Mouse (Mus musculus) limb, embryonic 12.5 days (tissue): ENCODE measurements at regions not wholly inside any gene's neighbourhood (a gene's known extent, or its start where the extent isn't known, plus 50 kb on each side); places are given as distances from the start of the nearest gene placed in this dataset.

Source experiments
- ATAC-seq: fragments of 200-750 bp; cut with Nextera tagmentation; 2 replicates; pipeline ENCODE4 v1.8.0; 2017; ENCODE audit warnings: low read depth, moderate TSS enrichment; ENCODE audit not compliant: insufficient number of reproducible peaks, insufficient read depth, low FRiP score, low TSS enrichment
- H3K27ac ChIP-seq: fragments of 300-500 bp; sonication (generic); 2 replicates; pipeline ENCODE4 v1.5.1; 2016; ENCODE audit warnings: mild to moderate bottlenecking, moderate library complexity
- H3K27me3 ChIP-seq: fragments of 300-500 bp; sonication (generic); 2 replicates; pipeline ENCODE4 v1.6.1; 2016; ENCODE audit warnings: mild to moderate bottlenecking, moderate library complexity
- H3K36me3 ChIP-seq: fragments of 300-500 bp; sonication (generic); 2 replicates; pipeline ENCODE4 v1.6.1; 2016; ENCODE audit warnings: mild to moderate bottlenecking, moderate library complexity
- H3K4me1 ChIP-seq: fragments of 300-500 bp; sonication (generic); replicated peaks from 2 replicates; pipeline ENCODE4 v1.6.1; 2016
- H3K4me2 ChIP-seq: fragments of 300-500 bp; sonication (generic); 2 replicates; pipeline ENCODE4 v1.6.1; 2016; ENCODE audit warnings: mild to moderate bottlenecking, moderate library complexity
- H3K4me3 ChIP-seq: fragments of 300-500 bp; sonication (generic); replicated peaks from 2 replicates; pipeline ENCODE4 v1.5.1; 2016; ENCODE audit warnings: mild to moderate bottlenecking
- H3K9ac ChIP-seq: fragments of 300-500 bp; sonication (generic); replicated peaks from 2 replicates; pipeline ENCODE4 v1.6.1; 2016; ENCODE audit warnings: mild to moderate bottlenecking, moderate library complexity
- H3K9me3 ChIP-seq: fragments of 300-500 bp; sonication (generic); 2 replicates; pipeline ENCODE4 v1.6.1; 2016; ENCODE audit warnings: mild to moderate bottlenecking, moderate library complexity
- WGBS: fragments of 180-500 bp; shearing (Covaris S2); methylation state at CpG from one replicate; pipeline ENCODE4 v1.1.7; 2016; 5-methylcytosine and 5-hydroxymethylcytosine counted together

GRCm38 (mm10) chr5:119214937-119215336 is 455.5 kb upstream of the Tbx3 start:
- Histone ChIP-seq H3K27ac (no peak overlapping the region), H3K4me3 (no peak overlapping the region), H3K9ac (no peak overlapping the region), H3K9me3 (peaks cover 9% of the 10 kb centered on the region), H3K36me3 (no peaks in the 10 kb centered on the region), H3K27me3 (peaks cover 54% of the 10 kb centered on the region), H3K4me1 (peaks cover 9% of the 10 kb centered on the region), H3K4me2 (no peak overlapping the region)
- no peak for ATAC-seq
- whole genome bisulfite sequencing = 94% methylated on average over 9 of the region's 9 CpGs

- Histone ChIP-seq H3K4me1 (peaks cover 9% of the 10 kb centered on the region), H3K27me3 (peaks cover 59% of the 10 kb centered on the region), H3K27ac (no peak overlapping the region)
These were observed 455.1 kb upstream of the Tbx3 start for GRCm38 (mm10) chr5:119215364-119215763.

GRCm38 (mm10) chr5:119216146-119216545 is 454.3 kb upstream of the Tbx3 start:
- Histone ChIP-seq H3K4me3 (no peak overlapping the region), H3K4me2 (no peak overlapping the region), H3K9ac (no peak overlapping the region), H3K9me3 (peaks cover 6% of the 10 kb centered on the region; the same call in 1 of the 2 replicates), H3K4me1 (peaks cover 16% of the 10 kb centered on the region), H3K27me3 (peaks cover 65% of the 10 kb centered on the region), H3K36me3 (no peaks in the 10 kb centered on the region), H3K27ac (no peak overlapping the region)
- WGBS = 71% methylated on average over 3 of the region's 3 CpGs
- ATAC-seq = no peak

More at GRCm38 (mm10) chr5:119215364-119215763, 455.1 kb upstream of the Tbx3 start:
- H3K9ac ChIP-seq = no peak overlapping the region
- no peak overlapping the region for H3K4me3 ChIP-seq
- peaks cover 6% of the 10 kb centered on the region; the same call in 1 of the 2 replicates for H3K9me3 ChIP-seq
- H3K36me3 ChIP-seq = no peaks in the 10 kb centered on the region
- H3K4me2 ChIP-seq = no peak overlapping the region
- ATAC-seq = no peak
- 81% methylated on average over 10 of the region's 10 CpGs for WGBS

- Histone ChIP-seq H3K9ac (no peak overlapping the region), H3K27me3 (peaks cover 69% of the 10 kb centered on the region), H3K4me3 (no peak overlapping the region), H3K4me2 (no peak overlapping the region), H3K4me1 (peaks cover 19% of the 10 kb centered on the region), H3K27ac (no peak overlapping the region), H3K9me3 (peaks cover 6% of the 10 kb centered on the region; the same call in 1 of the 2 replicates), H3K36me3 (no peaks in the 10 kb centered on the region)
- ATAC-seq = no peak
- WGBS = 37% methylated on average over 9 of the region's 9 CpGs
These were observed 453.4 kb upstream of the Tbx3 start for GRCm38 (mm10) chr5:119217077-119217476.

GRCm38 (mm10) chr5:119228691-119229090 is 441.8 kb upstream of the Tbx3 start:
- no peaks in the 10 kb centered on the region for H3K4me1 ChIP-seq
- H3K9ac ChIP-seq = no peak overlapping the region
- no peaks in the 10 kb centered on the region for H3K36me3 ChIP-seq
- no peak overlapping the region for H3K4me3 ChIP-seq
- no peak overlapping the region for H3K4me2 ChIP-seq
- WGBS = 85% methylated on average over 5 of the region's 5 CpGs
- peaks cover 59% of the 10 kb centered on the region for H3K27me3 ChIP-seq
- no peak overlapping the region for H3K27ac ChIP-seq
- no peak for ATAC-seq
- H3K9me3 ChIP-seq = no peaks in the 10 kb centered on the region

GRCm38 (mm10) chr5:119232941-119233340 is 437.5 kb upstream of the Tbx3 start:
- no peak overlapping the region for H3K27ac ChIP-seq

GRCm38 (mm10) chr5:119235884-119236283 is 434.6 kb upstream of the Tbx3 start:
- H3K4me1 ChIP-seq = peaks cover 6% of the 10 kb centered on the region
- H3K4me3 ChIP-seq = no peak overlapping the region
- no peaks in the 10 kb centered on the region for H3K36me3 ChIP-seq
- WGBS = 70% methylated on average over 10 of the region's 10 CpGs
- no peaks in the 10 kb centered on the region for H3K9me3 ChIP-seq
- H3K4me2 ChIP-seq = no peak overlapping the region
- ATAC-seq = no peak
- no peak overlapping the region for H3K27ac ChIP-seq
- H3K9ac ChIP-seq = no peak overlapping the region
- H3K27me3 ChIP-seq = peaks cover 78% of the 10 kb centered on the region

More at GRCm38 (mm10) chr5:119232941-119233340, 437.5 kb upstream of the Tbx3 start:
- Histone ChIP-seq H3K4me3 (no peak overlapping the region), H3K9ac (no peak overlapping the region), H3K4me1 (peaks cover 6% of the 10 kb centered on the region), H3K4me2 (no peak overlapping the region), H3K36me3 (no peaks in the 10 kb centered on the region), H3K27me3 (peaks cover 68% of the 10 kb centered on the region), H3K9me3 (no peaks in the 10 kb centered on the region)
- ATAC-seq = no peak
- 81% methylated on average over 7 of the region's 7 CpGs for WGBS

- 71% methylated on average over 10 of the region's 10 CpGs for WGBS
- Histone ChIP-seq H3K4me2 (no peak overlapping the region), H3K4me3 (no peak overlapping the region), H3K4me1 (peaks cover 23% of the 10 kb centered on the region), H3K9ac (no peak overlapping the region), H3K9me3 (no peaks in the 10 kb centered on the region), H3K36me3 (no peaks in the 10 kb centered on the region), H3K27me3 (peaks cover 66% of the 10 kb centered on the region), H3K27ac (no peak overlapping the region)
- ATAC-seq = no peak
These were observed 423.6 kb upstream of the Tbx3 start for GRCm38 (mm10) chr5:119246824-119247223.

- no peak for ATAC-seq
- WGBS = 79% methylated on average over 6 of the region's 6 CpGs
- no peaks in the 10 kb centered on the region; the same call in 1 of the 2 replicates for H3K9me3 ChIP-seq
- H3K9ac ChIP-seq = no peak overlapping the region
- H3K4me2 ChIP-seq = no peak overlapping the region
- H3K27me3 ChIP-seq = peaks cover 72% of the 10 kb centered on the region
- H3K4me1 ChIP-seq = peaks cover 28% of the 10 kb centered on the region
- no peaks in the 10 kb centered on the region for H3K36me3 ChIP-seq
- H3K27ac ChIP-seq = no peak overlapping the region
- no peak overlapping the region for H3K4me3 ChIP-seq
These were observed 421.8 kb upstream of the Tbx3 start for GRCm38 (mm10) chr5:119248626-119249025.

GRCm38 (mm10) chr5:119249124-119249718 is 421.2 kb upstream of the Tbx3 start:
- H3K36me3 ChIP-seq = no peaks in the 10 kb centered on the region
- H3K4me2 ChIP-seq = no peak overlapping the region
- peaks cover 28% of the 10 kb centered on the region for H3K4me1 ChIP-seq
- no peak overlapping the region for H3K27ac ChIP-seq
- H3K9me3 ChIP-seq = no peaks in the 10 kb centered on the region; the same call in 1 of the 2 replicates
- H3K9ac ChIP-seq = no peak overlapping the region
- ATAC-seq = no peak
- peaks cover 71% of the 10 kb centered on the region for H3K27me3 ChIP-seq
- H3K4me3 ChIP-seq = no peak overlapping the region
- 44% methylated on average over 6 of the region's 6 CpGs for WGBS

GRCm38 (mm10) chr5:119251311-119252047 is 419.0 kb upstream of the Tbx3 start:
- peak overlapping the region; percentile 45 for H3K27ac ChIP-seq
- H3K9me3 ChIP-seq = no peaks in the 10 kb centered on the region; the same call in 1 of the 2 replicates
- 10% methylated on average over 9 of the region's 9 CpGs for WGBS
- ATAC-seq = peak; percentile 58; the same call in 1 of the 2 replicates
- H3K4me1 ChIP-seq = peaks cover 28% of the 10 kb centered on the region
- 0 out of 2 replicates have a peak overlapping the region, but pooled peaks have one; percentile 18 for H3K4me2 ChIP-seq
- H3K27me3 ChIP-seq = peaks cover 84% of the 10 kb centered on the region
- no peak overlapping the region for H3K9ac ChIP-seq
- no peak overlapping the region for H3K4me3 ChIP-seq
- H3K36me3 ChIP-seq = no peaks in the 10 kb centered on the region
